Mouse (Mus musculus) MEL (cell line): ENCODE data around the gene March4. TPM values are rescaled to one million over a fixed set of nuclear protein-coding genes. Genes with fewer than 3 reads are reported as not detected.

Experiments
- DNase-seq: peaks from one replicate; pipeline ENCODE4 v3.0.0; 2011; ENCODE audit warnings: low read depth, low spot score
- H3K27ac ChIP-seq: 2 replicates; pipeline ENCODE4 v1.5.1; 2012; ENCODE audit warnings: low read depth, mild to moderate bottlenecking, control low read depth, low read length, moderate library complexity; ENCODE audit not compliant: control insufficient read depth
- H3K27me3 ChIP-seq, 2 experiments: fragments of 150-350 bp in 1 of 2; sonication (generic) in 1 of 2; 2 replicates each; pipeline ENCODE4 v1.6.1; 2012; ENCODE audit warnings: low read length in 2 of 2, mild to moderate bottlenecking in 2 of 2, improper control_type of control experiment in 1 of 2, moderate library complexity in 1 of 2; ENCODE audit not compliant: insufficient read depth in 2 of 2, control insufficient read depth in 1 of 2
- H3K36me3 ChIP-seq, 2 experiments: 2 replicates each; pipeline ENCODE4 v1.6.1; 2012 to 2014; ENCODE audit warnings: low read length in 2 of 2, improper control_type of control experiment in 1 of 2, inconsistent platforms in 1 of 2, mild to moderate bottlenecking in 1 of 2; ENCODE audit not compliant: insufficient read depth in 2 of 2, control insufficient read depth in 1 of 2
- H3K4me1 ChIP-seq, 2 experiments: fragments of 150-350 bp in 1 of 2; sonication (generic) in 1 of 2; 2 replicates each; pipeline ENCODE4 v1.6.1; 2012; ENCODE audit warnings: low read length in 2 of 2, improper control_type of control experiment in 1 of 2, mild to moderate bottlenecking in 1 of 2; ENCODE audit not compliant: insufficient read depth in 2 of 2, control insufficient read depth in 1 of 2
- H3K4me3 ChIP-seq, 2 experiments: fragments of 150-350 bp in 1 of 2; sonication (generic) in 1 of 2; 2 replicates each; pipeline ENCODE4 v1.5.1; 2012; ENCODE audit warnings: low read depth in 2 of 2, low read length in 2 of 2, mild to moderate bottlenecking in 2 of 2, moderate library complexity in 2 of 2, control low read depth in 1 of 2, improper control_type of control experiment in 1 of 2; ENCODE audit not compliant: control insufficient read depth in 1 of 2, insufficient read depth in 1 of 2
- H3K79me2 ChIP-seq: 2 replicates; pipeline ENCODE4 v1.6.1; 2012; ENCODE audit warnings: mild to moderate bottlenecking, low read length, moderate library complexity; ENCODE audit not compliant: control insufficient read depth, poor library complexity, insufficient read depth
- H3K9ac ChIP-seq: 2 replicates; pipeline ENCODE4 v1.6.1; 2012; ENCODE audit warnings: low read depth, mild to moderate bottlenecking, control low read depth, low read length, moderate library complexity; ENCODE audit not compliant: control insufficient read depth, poor library complexity, severe bottlenecking
- H3K9me3 ChIP-seq: fragments of 150-350 bp; sonication (generic); replicated peaks from 2 replicates; pipeline ENCODE4 v1.6.1; 2012; ENCODE audit warnings: mild to moderate bottlenecking, low read length, improper control_type of control experiment, moderate library complexity; ENCODE audit not compliant: insufficient read depth
- CHD1 ChIP-seq: IDR thresholded peaks from 2 replicates; pipeline ENCODE4 v1.6.1; 2012; ENCODE audit warnings: low read depth, mild to moderate bottlenecking, inconsistent platforms, low read length, improper control_type of control experiment
- CTCF ChIP-seq, 3 experiments: IDR thresholded peaks in 2 of 3; conservative IDR thresholded peaks in 1 of 3; 2 replicates each; pipeline ENCODE4 v1.5.1; 2011 to 2012; ENCODE audit warnings: low read length in 3 of 3, low read depth in 2 of 3, mild to moderate bottlenecking in 2 of 3, improper control_type of control experiment in 1 of 3, inconsistent platforms in 1 of 3, mixed read lengths in 1 of 3, moderate library complexity in 1 of 3; ENCODE audit not compliant: control insufficient read depth in 1 of 3, insufficient read depth in 1 of 3, poor library complexity in 1 of 3, severe bottlenecking in 1 of 3
- E2F4 ChIP-seq: IDR thresholded peaks from 2 replicates; pipeline ENCODE4 v1.6.1; 2011; ENCODE audit warnings: low read depth, low read length, improper control_type of control experiment, borderline replicate concordance
- ETS1 ChIP-seq: IDR thresholded peaks from 2 replicates; pipeline ENCODE4 v1.6.1; 2012; ENCODE audit warnings: low read depth, mild to moderate bottlenecking, inconsistent platforms, low read length, improper control_type of control experiment, moderate library complexity
- HCFC1 ChIP-seq: IDR thresholded peaks from 2 replicates; pipeline ENCODE4 v1.6.1; 2012; ENCODE audit warnings: low read depth, mild to moderate bottlenecking, inconsistent platforms, low read length, improper control_type of control experiment, moderate library complexity
- KAT2A ChIP-seq: conservative IDR thresholded peaks from 2 replicates; pipeline ENCODE4 v1.6.1; 2012; ENCODE audit warnings: low read depth, low read length, improper control_type of control experiment, inconsistent platforms
- MAFK ChIP-seq: IDR thresholded peaks from 2 replicates; pipeline ENCODE4 v1.6.1; 2011; ENCODE audit warnings: low read depth, mild to moderate bottlenecking, low read length, improper control_type of control experiment, borderline replicate concordance
- MAX ChIP-seq: IDR thresholded peaks from 2 replicates; pipeline ENCODE4 v1.6.1; 2011; ENCODE audit warnings: low read length, improper control_type of control experiment
- MAZ ChIP-seq: IDR thresholded peaks from 2 replicates; pipeline ENCODE4 v1.6.1; 2012; ENCODE audit warnings: low read depth, mild to moderate bottlenecking, inconsistent platforms, low read length, improper control_type of control experiment
- NRF1 ChIP-seq: IDR thresholded peaks from 2 replicates; pipeline ENCODE4 v1.6.1; 2014; ENCODE audit warnings: low read depth, mild to moderate bottlenecking, inconsistent platforms, low read length, improper control_type of control experiment, moderate library complexity; ENCODE audit not compliant: poor library complexity, insufficient read depth, severe bottlenecking
- POLR2A ChIP-seq, 2 experiments: IDR thresholded peaks; 2 replicates each; pipeline ENCODE4 v1.6.1; 2011 to 2012; ENCODE audit warnings: low read length in 2 of 2, mild to moderate bottlenecking in 2 of 2, control low read depth in 1 of 2, improper control_type of control experiment in 1 of 2, low read depth in 1 of 2, moderate library complexity in 1 of 2; ENCODE audit not compliant: control insufficient read depth in 1 of 2, insufficient read depth in 1 of 2, poor library complexity in 1 of 2
- RAD21 ChIP-seq: IDR thresholded peaks from 2 replicates; pipeline ENCODE4 v1.6.1; 2011; ENCODE audit warnings: mild to moderate bottlenecking, low read depth, low read length, improper control_type of control experiment
- TCF12 ChIP-seq: IDR thresholded peaks from 2 replicates; pipeline ENCODE4 v1.6.1; 2014; ENCODE audit warnings: low read depth, mild to moderate bottlenecking, inconsistent platforms, low read length, improper control_type of control experiment, moderate library complexity
- ZC3H11A ChIP-seq: IDR thresholded peaks from 2 replicates; pipeline ENCODE4 v1.6.1; 2012; ENCODE audit warnings: low read depth, mild to moderate bottlenecking, inconsistent platforms, low read length, improper control_type of control experiment
- ZMIZ1 ChIP-seq: IDR thresholded peaks from 2 replicates; pipeline ENCODE4 v1.6.1; 2012; ENCODE audit warnings: low read depth, mild to moderate bottlenecking, inconsistent platforms, low read length, improper control_type of control experiment, moderate library complexity
- ZNF384 ChIP-seq: IDR thresholded peaks from 2 replicates; pipeline ENCODE4 v1.6.1; 2012; ENCODE audit warnings: low read depth, mild to moderate bottlenecking, inconsistent platforms, low read length, improper control_type of control experiment
- polyA plus RNA-seq, 2 experiments: library from polyadenylated mRNA; stranded (reverse) in 1 of 2; unstranded in 1 of 2; fragments of >175 nt in 1 of 2; fragments of >200 nt in 1 of 2; gene quantifications; 2 replicates each; pipeline versions ENCODE4 v1.2.1 to v1.2.4; 2012; ENCODE audit warnings: low replicate concordance in 2 of 2, low read depth in 1 of 2; ENCODE audit not compliant: insufficient read length in 2 of 2, insufficient read depth in 1 of 2, missing spikeins in 1 of 2
- total RNA-seq: library from RNA; depleted of rRNA; stranded (reverse); fragments of 300-350 nt; gene quantifications from 2 replicates; pipeline ENCODE4 v1.2.3, GENCODE M21; 2012

Gene March4
- total and polyA plus RNA-seq, 3 experiments: not detected

DNA sequence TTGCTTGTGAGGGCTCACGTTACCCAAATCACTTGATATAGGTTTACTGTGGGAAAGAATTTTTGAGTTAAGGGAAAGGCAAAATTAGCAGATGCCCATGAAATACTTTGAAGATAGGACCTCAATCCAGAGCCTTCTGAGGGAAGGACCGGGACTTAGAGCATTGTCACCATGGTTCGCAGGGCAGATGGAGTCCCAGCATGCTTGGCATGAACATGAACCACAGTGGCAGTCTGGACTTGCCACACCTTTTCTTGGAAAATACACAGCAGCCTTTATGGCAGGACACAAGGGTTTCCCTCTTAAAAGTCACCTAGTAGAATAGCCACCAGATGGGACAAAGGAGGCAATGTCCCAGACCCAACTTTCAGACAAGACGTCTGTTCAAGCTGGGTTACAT lies 114.6 kb downstream of the March4 start:
- peaks cover 0 to 2% of the 10 kb centered on the region in 2 experiments; a peak in 3 of 4 replicates for H3K27me3 ChIP-seq
- H3K9me3 ChIP-seq: no peaks in the 10 kb centered on the region
- no peak overlapping the region for H3K9ac ChIP-seq
- no peak for TF ChIP-seq E2F4
- TF ChIP-seq KAT2A: no peak
- TF ChIP-seq ETS1: no peak
- no peak for TF ChIP-seq CHD1
- TF ChIP-seq TCF12: no peak
- no peak for TF ChIP-seq NRF1
- no peak for TF ChIP-seq ZC3H11A
- no peak for TF ChIP-seq ZMIZ1
- no peak for TF ChIP-seq HCFC1
- TF ChIP-seq ZNF384: no peak
- TF ChIP-seq POLR2A (IDR thresholded peaks at IDR 0.05; ENCODE audit: control insufficient read depth in 1 of 2, insufficient read depth in 1 of 2, low read depth in 1 of 2, low read length in 2 of 2, poor library complexity in 1 of 2): no peak
- TF ChIP-seq MAZ: no peak
- no peak for TF ChIP-seq MAX
- TF ChIP-seq CTCF (IDR thresholded peaks at IDR 0.05 in 2 of 3, conservative IDR thresholded peaks at IDR 0.05 in 1 of 3; ENCODE audit: control insufficient read depth in 1 of 3, insufficient read depth in 1 of 3, low read depth in 2 of 3, low read length in 3 of 3, poor library complexity in 1 of 3, severe bottlenecking in 1 of 3): no peak
- no peak for TF ChIP-seq MAFK
- no peak overlapping the region for H3K27ac ChIP-seq
- no peaks in the 10 kb centered on the region for H3K79me2 ChIP-seq
- no peaks in the 10 kb centered on the region for H3K36me3 ChIP-seq
- H3K4me1 ChIP-seq: no peaks in the 10 kb centered on the region
- no peak for DNase-seq
- no peak overlapping the region for H3K4me3 ChIP-seq

GRCm38 (mm10) chr1:72420220-72420619 lies 116.5 kb downstream of the March4 start:
- TF ChIP-seq RAD21: no peak
- TF ChIP-seq KAT2A: no peak
- no peak for TF ChIP-seq POLR2A (IDR thresholded peaks at IDR 0.05; ENCODE audit: control insufficient read depth in 1 of 2, insufficient read depth in 1 of 2, low read depth in 1 of 2, low read length in 2 of 2, poor library complexity in 1 of 2)
- peaks cover 0 to 2% of the 10 kb centered on the region in 2 experiments; a peak in 3 of 4 replicates for H3K27me3 ChIP-seq
- no peaks in the 10 kb centered on the region for H3K36me3 ChIP-seq
- H3K27ac ChIP-seq: no peak overlapping the region
- H3K79me2 ChIP-seq: no peaks in the 10 kb centered on the region
- H3K9ac ChIP-seq: no peak overlapping the region
- H3K4me1 ChIP-seq: no peaks in the 10 kb centered on the region
- DNase-seq: no peak
- H3K4me3 ChIP-seq: no peak overlapping the region
- H3K9me3 ChIP-seq: no peaks in the 10 kb centered on the region
